Mouse (Mus musculus): ENCODE results near the gene Styx.
A peak's percentile ranks its signal among the peaks of the same experiment; 100 is the strongest.
"Not testable (repeated sequence)": the region's sequence is repeated elsewhere in the genome, so short reads cannot be mapped to it uniquely, and the experiment has no call there.

Styx gene

GRCm38 (mm10) chr14:45364211-45365195 is 13.6 kb downstream of the Styx start:
- no peak for DNase-seq (ENCODE audit: low spot score)

- no peak for DNase-seq (ENCODE audit: low spot score)
These were observed 14.3 kb downstream of the Styx start for GRCm38 (mm10) chr14:45365196-45365587.

- no peak for DNase-seq (ENCODE audit: low spot score)
These were observed 27.9 kb downstream of the Styx start for GRCm38 (mm10) chr14:45378771-45379170.

GRCm38 (mm10) chr14:45380756-45381155 is 29.9 kb downstream of the Styx start:
- DNase-seq (ENCODE audit: low spot score), result no peak

- DNase-seq (ENCODE audit: low spot score), result no peak
These were observed 32.0 kb downstream of the Styx start for GRCm38 (mm10) chr14:45382912-45383311.

GRCm38 (mm10) chr14:45385596-45385995 is 34.7 kb downstream of the Styx start:
- no peak for DNase-seq (ENCODE audit: low spot score)

GRCm38 (mm10) chr14:45387480-45387879 is 36.6 kb downstream of the Styx start:
- DNase-seq (ENCODE audit: low spot score), result no peak

GRCm38 (mm10) chr14:45388345-45389181 is 37.7 kb downstream of the Styx start:
- peak; percentile 85 for DNase-seq (ENCODE audit: low spot score)

GRCm38 (mm10) chr14:45389194-45389593 is 38.3 kb downstream of the Styx start:
- DNase-seq (ENCODE audit: low spot score), result no peak

- no peak for DNase-seq (ENCODE audit: low spot score)
These were observed 48.9 kb downstream of the Styx start for GRCm38 (mm10) chr14:45399836-45400235.

GRCm38 (mm10) chr14:45403651-45404050 is 52.8 kb downstream of the Styx start:
- no peak for DNase-seq (ENCODE audit: low spot score)

GRCm38 (mm10) chr14:45404813-45405212 is 53.9 kb downstream of the Styx start, which contains the start of gene Gnpnat1:
Gnpnat1 (minus strand) TSS chr14:45404913.
- DNase-seq (ENCODE audit: low spot score), result not testable (repeated sequence)

- DNase-seq (ENCODE audit: low spot score), result no peak
These were observed 65.4 kb downstream of the Styx start for GRCm38 (mm10) chr14:45416265-45416664.

- DNase-seq (ENCODE audit: low spot score), result no peak
These were observed 67.7 kb downstream of the Styx start for GRCm38 (mm10) chr14:45418553-45418952.

GRCm38 (mm10) chr14:45419323-45419722 is 68.4 kb downstream of the Styx start:
- DNase-seq (ENCODE audit: low spot score), result no peak

- DNase-seq (ENCODE audit: low spot score), result no peak
These were observed 71.5 kb downstream of the Styx start for GRCm38 (mm10) chr14:45422371-45422770.

- peak; percentile 21 for DNase-seq (ENCODE audit: low spot score)
These were observed 72.3 kb downstream of the Styx start for GRCm38 (mm10) chr14:45423220-45423619.

GRCm38 (mm10) chr14:45430066-45430842 is 79.4 kb downstream of the Styx start:
- DNase-seq (ENCODE audit: low spot score), result no peak

- DNase-seq (ENCODE audit: low spot score), result no peak
These were observed 81.1 kb downstream of the Styx start for GRCm38 (mm10) chr14:45432003-45432402.

GRCm38 (mm10) chr14:45434220-45434619 is 83.3 kb downstream of the Styx start:
- no peak for DNase-seq (ENCODE audit: low spot score)

- DNase-seq (ENCODE audit: low spot score), result no peak
These were observed 87.5 kb downstream of the Styx start for GRCm38 (mm10) chr14:45438250-45438930.

All from ovary, postnatal 14 days (tissue).